ENCODE assay signal across 9 mouse cellular contexts in the genomic region with DNA sequence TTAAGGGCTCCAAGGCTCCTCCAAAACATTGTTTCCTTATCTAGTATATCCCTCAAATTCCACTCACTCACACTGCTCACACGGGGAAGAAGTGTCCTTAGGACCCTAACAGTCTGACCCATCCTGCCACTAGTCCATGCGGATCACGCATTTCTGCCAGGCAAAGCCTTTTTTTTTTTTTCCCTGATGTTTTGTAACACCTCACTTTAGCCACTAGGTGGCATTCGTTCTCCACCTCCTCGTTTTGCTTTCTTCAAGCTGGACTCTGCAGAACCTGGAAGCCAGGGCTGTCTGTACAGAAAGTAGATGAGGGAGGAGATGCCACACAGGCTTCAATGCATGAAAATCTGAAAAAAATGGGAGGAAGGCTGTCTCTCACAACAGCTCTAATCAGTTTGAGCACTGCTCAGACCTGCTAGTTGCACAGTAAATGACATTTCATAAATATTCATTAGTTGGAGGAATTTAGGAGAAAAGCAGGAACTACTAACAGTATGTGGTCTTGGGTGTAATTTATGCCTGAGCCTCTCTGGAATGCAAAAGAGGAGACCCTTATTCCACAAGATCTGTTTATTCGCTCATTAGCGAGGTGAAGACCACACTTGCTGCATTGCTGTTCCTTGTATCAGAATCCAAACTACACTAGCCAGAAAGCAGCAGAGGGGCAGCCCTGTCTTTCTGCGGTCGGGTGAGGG. TPM values are rescaled to one million over a fixed set of nuclear protein-coding genes. Genes with fewer than 3 reads are reported as not detected.
DNase-seq lines count a peak whose midpoint lies in the region; ATAC-seq and TF ChIP-seq lines count a peak whose summit lies in the region.
"Had no signal": no experiment of that assay in that cellular context is flagged by ENCODE, and none has a peak within 500 bp of the region (broad histone marks: within the 10 kb centered on the region; RNA-seq: fewer than 3 reads in every experiment).

No protein-coding gene starts in this region.

- no peak overlapping the region for H3K4me2 ChIP-seq in heart, postnatal 0 days (ENCODE audit: low read depth, low read length)
- no peak overlapping the region for H3K4me2 ChIP-seq in lung, embryonic 16.5 days (ENCODE audit: low read depth, low read length)

- peak; percentile 21 to 65 for DNase-seq in heart, adult 18-20 months
- no peak for DNase-seq in heart, postnatal 25 days (ENCODE audit: low spot score)
- peak; percentile 78 for DNase-seq in adipocyte (ENCODE audit: low spot score)
- peak; percentile 40 for DNase-seq in heart, postnatal 0 days (ENCODE audit: low spot score)
- peak; percentile 21 to 52 for DNase-seq in kidney, postnatal 36 days
- DNase-seq in retina, postnatal 7 days (ENCODE audit: low read depth, low spot score), result peak; percentile 74

- 22% methylated on average over 9 of the region's 9 CpGs for WGBS in heart, postnatal 0 days
- 18% methylated on average over 9 of the region's 9 CpGs for WGBS in lung, embryonic 16.5 days

- no peaks in the 10 kb centered on the region for H3K27me3 ChIP-seq in heart, postnatal 0 days (ENCODE audit: control insufficient read depth, insufficient read depth, low read length)
- no peaks in the 10 kb centered on the region for H3K27me3 ChIP-seq in lung, embryonic 16.5 days (ENCODE audit: control insufficient read depth, insufficient read depth, low read depth, low read length)

- no peak overlapping the region for H3K27ac ChIP-seq in heart, postnatal 0 days (ENCODE audit: low read depth)
- H3K27ac ChIP-seq in lung, embryonic 16.5 days (ENCODE audit: low read length), result no peak overlapping the region

- no peaks in the 10 kb centered on the region for H3K4me1 ChIP-seq in heart, postnatal 0 days (ENCODE audit: control insufficient read depth, insufficient read depth)
- no peaks in the 10 kb centered on the region for H3K4me1 ChIP-seq in lung, embryonic 16.5 days (replicated peaks; ENCODE audit: control insufficient read depth, insufficient read depth, low read length)

- no peaks in the 10 kb centered on the region for H3K9me3 ChIP-seq in heart, postnatal 0 days (replicated peaks; ENCODE audit: control insufficient read depth, low read length)
- no peaks in the 10 kb centered on the region for H3K9me3 ChIP-seq in lung, embryonic 16.5 days (ENCODE audit: control insufficient read depth, low read length)
- H3K9me3 ChIP-seq: megakaryocyte, embryonic 14.5 days had no signal

- no peak overlapping the region for H3K9ac ChIP-seq in heart, postnatal 0 days (replicated peaks; ENCODE audit: low read depth, low read length)
- H3K9ac ChIP-seq in lung, embryonic 16.5 days (ENCODE audit: low read length), result no peak overlapping the region

- TF ChIP-seq EP300 in heart, postnatal 0 days (IDR thresholded peaks at IDR 0.05; ENCODE audit: low read depth), result no peak

- no peaks in the 10 kb centered on the region for H3K36me3 ChIP-seq in heart, postnatal 0 days (replicated peaks; ENCODE audit: control insufficient read depth, insufficient read depth, low read length)
- H3K36me3 ChIP-seq in lung, embryonic 16.5 days (ENCODE audit: control insufficient read depth, insufficient read depth, low read length), result no peaks in the 10 kb centered on the region

- intact Hi-C loops in heart, postnatal 25 days (cut with DNase I), result loop anchor here (2.0 kb wide), 1 partner anchor 270 kb away; no protein-coding TSS in a partner anchor

- ATAC-seq in common myeloid progenitor, adult 5-6 weeks (replicated peaks; ENCODE audit: low read depth, poor library complexity, severe bottlenecking), result peak; percentile 87
- no peak for ATAC-seq in heart, postnatal 0 days (ENCODE audit: insufficient read depth, low read depth)
- ATAC-seq in lung, embryonic 16.5 days (ENCODE audit: low read depth), result 0 out of 2 replicates have a peak, but pooled peaks have one; percentile 62

- no peak overlapping the region for H3K4me3 ChIP-seq in heart, postnatal 0 days (ENCODE audit: low read depth, low read length)
- H3K4me3 ChIP-seq in lung, embryonic 16.5 days (ENCODE audit: low read length), result no peak overlapping the region
- H3K4me3 ChIP-seq: megakaryocyte, embryonic 14.5 days had no signal

- peak; percentile 87 for TF ChIP-seq CTCF in heart, postnatal 0 days (IDR thresholded peaks at IDR 0.05; ENCODE audit: low read depth)

RNA-seq across cellular contexts. Expression of gene Ppp3r2, which starts 6.9 kb away (rescaled TPM):
- not detected for total RNA-seq in heart, adult 18-20 months (2021)
- not detected for total RNA-seq in heart, postnatal 25 days (2021)
- not detected in 2 replicates for total RNA-seq in common myeloid progenitor, adult 5-6 weeks (2017)
- not detected in 2 replicates for total RNA-seq in heart, postnatal 0 days (2014; rRNA removed; ENCODE audit: low replicate concordance)
- polyA plus RNA-seq in heart, postnatal 0 days (2015; fragmentation: Nextera tagmentation; extraction: Ambion mirVana), result not detected in 2 replicates
- polyA plus RNA-seq in lung, embryonic 16.5 days (2015; fragmentation: Nextera tagmentation; extraction: Ambion mirVana), result 0.06 TPM in 1 of 2 replicates, not detected in the other

RNA-seq across cellular contexts. Expression of gene Rnf20, which starts 56.9 kb away (rescaled TPM):
- 10 to 100 TPM; 35.8 to 36.0 TPM for total RNA-seq in heart, adult 18-20 months (2021)
- total RNA-seq in heart, postnatal 25 days (2021), result 10 to 100 TPM; 36.2 to 36.3 TPM
- total RNA-seq in common myeloid progenitor, adult 5-6 weeks (2017), result 111 and 139 TPM in 2 replicates
- 10.7 and 26.5 TPM in 2 replicates for total RNA-seq in heart, postnatal 0 days (2014; rRNA removed; ENCODE audit: low replicate concordance)
- 18.8 and 19.6 TPM in 2 replicates for polyA plus RNA-seq in heart, postnatal 0 days (2015; fragmentation: Nextera tagmentation; extraction: Ambion mirVana)
- polyA plus RNA-seq in lung, embryonic 16.5 days (2015; fragmentation: Nextera tagmentation; extraction: Ambion mirVana), result 38.1 and 41.2 TPM in 2 replicates
